Mouse (Mus musculus) gastrocnemius, postnatal 25 days (tissue): ENCODE results near the gene Mob3c. TPM values are rescaled to one million over a fixed set of nuclear protein-coding genes. Genes with fewer than 3 reads are reported as not detected.

Experiments
- DNase-seq: peaks from one replicate; pipeline ENCODE4 v3.0.0; 2022
- total RNA-seq, 2 experiments: library from RNA; stranded (reverse); gene quantifications; 1 replicate in 1 of 2; 2 replicates in 1 of 2; pipeline ENCODE4 v1.2.3; 2021

Mob3c gene
- total RNA-seq, 2 experiments from 2014 or later = 2.7 to 3.4 TPM

GRCm38 (mm10) chr4:115881183-115881582 lies 53.3 kb downstream of the Mob3c start:
- DNase-seq = no peak

GRCm38 (mm10) chr4:115882195-115882594 lies 54.3 kb downstream of the Mob3c start:
- DNase-seq = no peak

GRCm38 (mm10) chr4:115884022-115884421 lies 56.1 kb downstream of the Mob3c start, which contains the start of gene Kncn:
Gene Kncn, plus strand, starts transcription at chr4:115884400.
- no peak for DNase-seq

Other genes starting within 250 kb of the Mob3c start
- not detected for gene Cyp4a32, start 227.1 kb upstream of the Mob3c start, total RNA-seq
- gene Cyp4b1, start 180.4 kb upstream of the Mob3c start, total RNA-seq = 1 to 10 TPM; 1.9 to 5.3 TPM
- gene Efcab14, start 90.3 kb upstream of the Mob3c start, total RNA-seq = 10 to 100 TPM; 33.1 to 33.2 TPM
- 1 to 10 TPM; 1.2 to 1.3 TPM for gene Tex38, start 47.1 kb upstream of the Mob3c start, total RNA-seq
- gene Atpaf1, start 43.3 kb upstream of the Mob3c start, total RNA-seq = 10 to 100 TPM; 48.9 to 49.3 TPM
- 10 to 100 TPM; 21.8 to 22.2 TPM for gene Mknk1, start 11.1 kb downstream of the Mob3c start, total RNA-seq
- not detected for gene Kncn, start 56.3 kb downstream of the Mob3c start, total RNA-seq
- not detected for gene 6430628N08Rik, start 62.6 kb downstream of the Mob3c start, total RNA-seq
- not detected for gene Dmbx1, start 111.8 kb downstream of the Mob3c start, total RNA-seq
- gene Faah, start 189.8 kb downstream of the Mob3c start, total RNA-seq = under 1 TPM; 0.35 to 0.46 TPM
- 10 to 100 TPM; 15.3 to 16.7 TPM for gene Nsun4, start 225.8 kb downstream of the Mob3c start, total RNA-seq
- 1,000 to 10,000 TPM in 1 of 2 experiments, 100 to 1,000 TPM in 1; 981 to 1,020 TPM for gene Uqcrh, start 247.0 kb downstream of the Mob3c start, total RNA-seq
- 10 to 100 TPM; 17.8 to 20.3 TPM for gene Lrrc41, start 247.2 kb downstream of the Mob3c start, total RNA-seq